Mouse (Mus musculus): ENCODE measurements at regions not wholly inside any gene's neighbourhood (a gene's known extent, or its start where the extent isn't known, plus 50 kb on each side); places are given as distances from the start of the nearest gene placed in this dataset.
"Not testable (repeated sequence)": the region's sequence is repeated elsewhere in the genome, so short reads cannot be mapped to it uniquely, and the experiment has no call there.

DNA sequence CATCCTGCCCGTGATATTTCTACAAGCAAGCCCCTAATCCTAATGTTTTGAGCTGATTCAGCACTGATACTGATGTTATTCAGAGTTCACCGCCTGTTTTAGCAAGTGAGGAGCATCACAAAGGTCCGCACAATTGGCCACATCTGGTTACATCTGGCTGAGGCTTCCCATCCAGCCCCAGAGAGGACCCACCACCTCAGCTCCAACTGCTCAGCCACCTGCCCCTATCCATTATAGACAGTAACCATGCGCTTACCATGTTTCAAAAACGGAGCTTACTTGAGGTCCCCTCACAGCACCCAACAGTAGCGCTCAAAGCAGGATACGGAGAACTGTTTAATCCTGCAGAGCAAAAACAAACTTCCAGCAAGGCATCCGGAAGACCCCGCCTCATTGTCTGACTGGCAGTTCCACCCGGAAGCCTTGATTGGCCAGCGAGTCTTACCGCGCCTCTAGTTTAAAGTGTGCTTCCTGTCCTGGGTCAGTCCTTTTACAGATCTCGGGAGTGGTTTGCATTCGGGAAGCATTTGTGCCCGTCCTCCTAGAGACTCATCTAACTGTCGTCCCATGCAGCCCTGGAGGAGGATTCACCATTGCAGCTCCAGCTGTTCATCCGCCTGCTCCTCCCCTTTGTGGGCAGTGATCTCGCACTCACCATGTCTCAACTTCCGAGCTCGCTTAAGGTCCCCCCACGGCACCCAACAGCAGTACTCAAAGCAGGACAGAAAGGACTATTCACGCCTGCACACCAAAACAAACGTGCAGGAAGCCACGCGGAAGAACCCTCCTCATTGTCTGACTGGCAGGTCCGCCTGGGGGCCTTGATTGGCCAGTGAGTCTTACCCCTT is 69.9 kb upstream of the Zfp825 start:
- DNase-seq (ENCODE audit: low spot score), result peak; percentile 22

- DNase-seq (ENCODE audit: low spot score), result not testable (repeated sequence)
Observed at GRCm38 (mm10) chr13:74564331-74564727, 70.5 kb upstream of the Zfp825 start.

DNA sequence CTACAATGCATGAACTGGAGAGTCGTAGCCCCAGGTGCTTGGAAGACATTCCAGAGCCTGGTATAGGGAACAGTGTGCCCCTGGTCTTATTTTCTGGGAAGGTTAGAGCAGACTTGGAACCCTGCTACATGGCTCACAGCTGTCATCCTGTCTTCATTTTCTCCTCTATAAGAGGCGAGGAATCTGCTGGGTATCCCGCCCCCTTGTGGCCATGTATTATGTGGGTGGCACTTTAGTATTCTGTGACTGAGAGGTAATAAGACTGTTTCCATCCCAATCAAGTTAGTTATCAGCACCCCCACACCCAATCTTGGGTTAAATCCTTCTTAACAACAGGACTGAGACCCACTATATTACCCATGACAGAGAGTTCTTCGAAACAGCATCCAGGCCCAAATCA is 69.4 kb upstream of the Erap1 start:
- not testable (repeated sequence) for DNase-seq (ENCODE audit: low spot score)

Data from urinary bladder, postnatal 10 days (tissue).